Mouse (Mus musculus) 3134 (cell line): ENCODE measurements around the gene Olfr1116.
"Not testable (repeated sequence)": the region's sequence is repeated elsewhere in the genome, so short reads cannot be mapped to it uniquely, and the experiment has no call there.

Experiments
- DNase-seq: peaks from one replicate; pipeline ENCODE4 v3.0.0-alpha.2; 2011; ENCODE audit warnings: low spot score; ENCODE audit not compliant: insufficient read length; ENCODE audit errors: extremely low read depth

Olfr1116 gene

GRCm38 (mm10) chr2:87267234-87267633 lies at the start of gene Olfr1116:
TSS of gene Olfr1116 (plus strand) at chr2:87267534.
- DNase-seq: no peak

- DNase-seq: no peak
These were observed 19.6 kb upstream of the Olfr1116 start, which contains the start of gene Olfr1115 for GRCm38 (mm10) chr2:87247713-87248112. TSS of gene Olfr1115 (plus strand) at chr2:87248013.

- DNase-seq: not testable (repeated sequence)
These were observed 26.6 kb downstream of the Olfr1116 start for GRCm38 (mm10) chr2:87293977-87294376.

GRCm38 (mm10) chr2:87307281-87307680 lies 39.9 kb downstream of the Olfr1116 start, which contains the start of gene Olfr1118:
TSS of gene Olfr1118 (plus strand) at chr2:87307581.
- DNase-seq: no peak
